20 mouse cellular contexts compared by ENCODE assay signal in genomic region chr5:66569141-66569801, GRCm38 (mm10). TPM values are rescaled to one million over a fixed set of nuclear protein-coding genes. Genes with fewer than 3 reads are reported as not detected.
DNase-seq lines count a peak whose midpoint lies in the region; ATAC-seq and TF ChIP-seq lines count a peak whose summit lies in the region.
"Had no signal": no experiment of that assay in that cellular context is flagged by ENCODE, and none has a peak within 500 bp of the region (broad histone marks: within the 10 kb centered on the region; RNA-seq: fewer than 3 reads in every experiment).

No protein-coding gene starts in this region.

- H3K79me2 ChIP-seq in liver, adult 2 months (ENCODE audit: control insufficient read depth, insufficient read depth, low read length) = peaks cover 32% of the 10 kb centered on the region; the same call in 1 of the 2 replicates

- ATAC-seq in heart, embryonic 12.5 days (ENCODE audit: insufficient number of reproducible peaks, low FRiP score) = peak; percentile 64; the same call in 1 of the 2 replicates
- no peak for ATAC-seq in liver, embryonic 11.5 days (replicated peaks; ENCODE audit: low FRiP score)
- ATAC-seq in heart, embryonic 15.5 days (replicated peaks; ENCODE audit: insufficient number of reproducible peaks, insufficient read depth, low FRiP score, low read depth) = no peak
- ATAC-seq: inflammation-experienced regulatory T-cells, adult 6 months; midbrain, embryonic 13.5 days had no signal

- no peak for DNase-seq in heart, adult 8-10 months (ENCODE audit: low spot score)
- DNase-seq in liver, adult 2 months (ENCODE audit: extremely low read depth, low read depth, low spot score) = peak; percentile 14
- no peak for DNase-seq in liver, embryonic 11.5 days (ENCODE audit: low spot score)
- DNase-seq in brain, embryonic 14.5 days (ENCODE audit: low read depth) = peak; percentile 49
- no peak for DNase-seq in layer of hippocampus, postnatal 10 days (ENCODE audit: low spot score in 2 of 2)
- DNase-seq: cerebellum, adult 11-12 months; cerebellum, postnatal 36 days; gastrocnemius, postnatal 36 days; liver, embryonic 13.5 days; lung, postnatal 36 days; retina, postnatal 1 day; thymus, postnatal 25 days had no signal

- no peak for TF ChIP-seq POLR2A in liver, adult 2 months (IDR thresholded peaks at IDR 0.05; ENCODE audit: extremely low read depth, insufficient read depth, low read length)
- TF ChIP-seq POLR2A in brain, embryonic 14.5 days (IDR thresholded peaks at IDR 0.05; ENCODE audit: borderline replicate concordance, extremely low read depth, insufficient read depth, insufficient read length, poor library complexity, severe bottlenecking) = no peak

- no peaks in the 10 kb centered on the region for H3K27me3 ChIP-seq in heart, embryonic 12.5 days (replicated peaks)
- H3K27me3 ChIP-seq in liver, adult 2 months (ENCODE audit: control insufficient read depth, insufficient read depth, low read length) = no peaks in the 10 kb centered on the region
- H3K27me3 ChIP-seq in liver, embryonic 11.5 days (replicated peaks; ENCODE audit: control insufficient read depth, insufficient read depth, low read length) = no peaks in the 10 kb centered on the region
- no peaks in the 10 kb centered on the region for H3K27me3 ChIP-seq in heart, embryonic 15.5 days
- H3K27me3 ChIP-seq: embryonic facial prominence, embryonic 12.5 days; liver, embryonic 13.5 days; midbrain, embryonic 13.5 days; stomach, embryonic 15.5 days had no signal

- H3K4me1 ChIP-seq in heart, embryonic 12.5 days (replicated peaks) = peaks cover 43% of the 10 kb centered on the region
- H3K4me1 ChIP-seq in liver, adult 2 months (ENCODE audit: control insufficient read depth, insufficient read depth, low read length) = peaks cover 5% of the 10 kb centered on the region
- H3K4me1 ChIP-seq in liver, embryonic 11.5 days (replicated peaks; ENCODE audit: control insufficient read depth, insufficient read depth, low read length) = peaks cover 3% of the 10 kb centered on the region; the same call in 1 of the 2 replicates
- H3K4me1 ChIP-seq in heart, embryonic 15.5 days (replicated peaks) = peaks cover 27% of the 10 kb centered on the region
- H3K4me1 ChIP-seq: liver, embryonic 13.5 days had no signal

- TF ChIP-seq CTCF in liver, adult 2 months (IDR thresholded peaks at IDR 0.05; ENCODE audit: low read depth, low read length) = no peak
- TF ChIP-seq CTCF in brain, embryonic 14.5 days (IDR thresholded peaks at IDR 0.05; ENCODE audit: borderline replicate concordance, extremely low read depth, insufficient read depth, insufficient read length) = no peak

- no peaks in the 10 kb centered on the region for H3K36me3 ChIP-seq in heart, embryonic 12.5 days
- no peaks in the 10 kb centered on the region for H3K36me3 ChIP-seq in liver, adult 2 months (ENCODE audit: control insufficient read depth, insufficient read depth, low read length)
- no peaks in the 10 kb centered on the region for H3K36me3 ChIP-seq in liver, embryonic 11.5 days (ENCODE audit: control insufficient read depth, insufficient read depth, low read length)
- H3K36me3 ChIP-seq in heart, embryonic 15.5 days = no peaks in the 10 kb centered on the region
- H3K36me3 ChIP-seq: embryonic facial prominence, embryonic 12.5 days; G1E; liver, embryonic 13.5 days; midbrain, embryonic 13.5 days; stomach, embryonic 15.5 days had no signal

- no peaks in the 10 kb centered on the region for H3K9me3 ChIP-seq in heart, embryonic 12.5 days (replicated peaks)
- no peaks in the 10 kb centered on the region for H3K9me3 ChIP-seq in liver, embryonic 11.5 days (ENCODE audit: control insufficient read depth, low read length)
- no peaks in the 10 kb centered on the region for H3K9me3 ChIP-seq in heart, embryonic 15.5 days (replicated peaks)
- H3K9me3 ChIP-seq: embryonic facial prominence, embryonic 12.5 days; liver, embryonic 13.5 days; midbrain, embryonic 13.5 days; stomach, embryonic 15.5 days had no signal

- H3K4me2 ChIP-seq in heart, embryonic 12.5 days = no peak overlapping the region
- no peak overlapping the region for H3K4me2 ChIP-seq in liver, embryonic 11.5 days
- no peak overlapping the region for H3K4me2 ChIP-seq in heart, embryonic 15.5 days
- H3K4me2 ChIP-seq: embryonic facial prominence, embryonic 12.5 days; liver, embryonic 13.5 days; midbrain, embryonic 13.5 days; stomach, embryonic 15.5 days had no signal

- no peak overlapping the region for H3K9ac ChIP-seq in heart, embryonic 12.5 days
- H3K9ac ChIP-seq in liver, adult 2 months (ENCODE audit: low read depth, low read length) = no peak overlapping the region
- H3K9ac ChIP-seq in liver, embryonic 11.5 days (ENCODE audit: low read depth, low read length) = no peak overlapping the region
- H3K9ac ChIP-seq in heart, embryonic 15.5 days = no peak overlapping the region
- H3K9ac ChIP-seq: embryonic facial prominence, embryonic 12.5 days; liver, embryonic 13.5 days; midbrain, embryonic 13.5 days; stomach, embryonic 15.5 days had no signal

- H3K4me3 ChIP-seq in heart, embryonic 12.5 days = no peak overlapping the region
- H3K4me3 ChIP-seq in liver, adult 2 months (ENCODE audit: insufficient read depth, low read depth, low read length) = no peak overlapping the region
- no peak overlapping the region for H3K4me3 ChIP-seq in liver, embryonic 11.5 days (ENCODE audit: low read depth, low read length)
- H3K4me3 ChIP-seq in heart, embryonic 15.5 days = no peak overlapping the region
- H3K4me3 ChIP-seq: embryonic facial prominence, embryonic 12.5 days; liver, embryonic 13.5 days; midbrain, embryonic 13.5 days; stomach, embryonic 15.5 days had no signal

- peak overlapping the region; percentile 49 for H3K27ac ChIP-seq in heart, embryonic 12.5 days (ENCODE audit: poor library complexity, severe bottlenecking)
- H3K27ac ChIP-seq in liver, adult 2 months (replicated peaks; ENCODE audit: insufficient read depth, low read depth, low read length) = no peak overlapping the region
- H3K27ac ChIP-seq in liver, embryonic 11.5 days (ENCODE audit: low read depth, low read length) = no peak overlapping the region
- H3K27ac ChIP-seq in heart, embryonic 15.5 days = peak overlapping the region; percentile 44; the same call in 1 of the 2 replicates
- H3K27ac ChIP-seq: embryonic facial prominence, embryonic 12.5 days; kidney, postnatal 0 days; liver, embryonic 13.5 days; midbrain, embryonic 13.5 days had no signal

- 38% methylated on average over 9 of the region's 9 CpGs for WGBS in heart, embryonic 12.5 days
- WGBS in liver, adult 2 months = 67% methylated on average over 9 of the region's 9 CpGs
- 54% methylated on average over 9 of the region's 9 CpGs for WGBS in liver, embryonic 11.5 days
- WGBS in heart, embryonic 15.5 days = 40% methylated on average over 9 of the region's 9 CpGs

RNA-seq across cellular contexts. Expression of gene Apbb2, which starts 49.3 kb away (rescaled TPM):
- polyA plus RNA-seq in heart, embryonic 12.5 days (2016; fragmentation: Nextera tagmentation; extraction: Ambion mirVana) = 30.7 and 32.1 TPM in 2 replicates
- 10 to 100 TPM; 36.6 to 56.3 (median 46.4) TPM for total RNA-seq in heart, adult 8-10 months (2022)
- 5.3 and 7.0 TPM in 2 replicates for total RNA-seq in liver, adult 2 months (2014; rRNA removed)
- polyA plus RNA-seq in liver, adult 2 months (2012; rRNA removed) = 1.4 and 3.2 TPM in 2 replicates
- 11.7 and 14.2 TPM in 2 replicates for polyA plus RNA-seq in liver, embryonic 11.5 days (2014; fragmentation: Nextera tagmentation; extraction: Ambion mirVana)
- 19.9 and 47.9 TPM in 2 replicates for polyA plus RNA-seq in brain, embryonic 14.5 days (2012; rRNA removed)
- 32.6 and 35.5 TPM in 2 replicates for polyA plus RNA-seq in heart, embryonic 15.5 days (2015; fragmentation: Nextera tagmentation; extraction: Ambion mirVana)
- 10 to 100 TPM; 65.5 to 66.8 TPM for total RNA-seq in layer of hippocampus, postnatal 10 days (2021)
- polyA plus RNA-seq: G1E had no signal

Comparison
In these comparisons a context has a peak if more than half of its experiments do, and no peak if none do; other contexts are left out.
1. DNase-seq: peak in liver, adult 2 months (single experiment) and brain, embryonic 14.5 days (single experiment); none in heart, adult 8-10 months (single experiment), liver, embryonic 11.5 days (single experiment) and layer of hippocampus, postnatal 10 days (0 of 2).
2. H3K27ac ChIP-seq: peak in heart, embryonic 12.5 days (single experiment) and heart, embryonic 15.5 days (single experiment); none in liver, adult 2 months (single experiment) and liver, embryonic 11.5 days (single experiment).